Mouse (Mus musculus): ENCODE measurements around the gene Brix1.

- no peak for TF ChIP-seq CTCF (IDR thresholded peaks at IDR 0.05; ENCODE audit: low read depth)
- TF ChIP-seq EP300 (IDR thresholded peaks at IDR 0.05; ENCODE audit: low read depth): no peak
Measured at GRCm38 (mm10) chr15:10485484-10486364, at the start of gene Brix1, which contains the start of gene Rad1.
